Mouse (Mus musculus): ENCODE measurements around the gene Xrcc3. TPM values are rescaled to one million over a fixed set of nuclear protein-coding genes. Genes with fewer than 3 reads are reported as not detected.

Xrcc3 gene
- 6.3 TPM for polyA plus RNA-seq (2014; fragmentation: Illumina TruSeq; extraction: RNeasy Lipid Tissue Mini Kit (QIAGEN cat#74804); ENCODE audit: low read depth, low replicate concordance)

GRCm38 (mm10) chr12:111813766-111814617 lies at the start of gene Xrcc3, which contains the start of gene Zfyve21:
Gene Xrcc3 (minus strand): TSS chr12:111813873.
Gene Zfyve21 (plus strand): TSS chr12:111814170.

GRCm38 (mm10) chr12:111758381-111759175 lies 55.1 kb downstream of the Xrcc3 start, which contains the start of gene Klc1:
Gene Klc1 (plus strand): TSS chr12:111758849.

Other genes with a start within 250 kb of the Xrcc3 start
- 37.2 TPM for gene Mark3, start 239.3 kb downstream of the Xrcc3 start, polyA plus RNA-seq (2014; fragmentation: Illumina TruSeq; extraction: RNeasy Lipid Tissue Mini Kit (QIAGEN cat#74804); ENCODE audit: low read depth, low replicate concordance)
- 155 TPM for gene Ckb, start 141.5 kb downstream of the Xrcc3 start, polyA plus RNA-seq (2014; fragmentation: Illumina TruSeq; extraction: RNeasy Lipid Tissue Mini Kit (QIAGEN cat#74804); ENCODE audit: low read depth, low replicate concordance)
- gene Trmt61a, start 135.8 kb downstream of the Xrcc3 start, polyA plus RNA-seq (2014; fragmentation: Illumina TruSeq; extraction: RNeasy Lipid Tissue Mini Kit (QIAGEN cat#74804); ENCODE audit: low read depth, low replicate concordance) = 16.5 TPM
- gene Bag5, start 100.6 kb downstream of the Xrcc3 start, polyA plus RNA-seq (2014; fragmentation: Illumina TruSeq; extraction: RNeasy Lipid Tissue Mini Kit (QIAGEN cat#74804); ENCODE audit: low read depth, low replicate concordance) = 35.6 TPM
- 61.8 TPM for gene Apopt1, start 100.6 kb downstream of the Xrcc3 start, polyA plus RNA-seq (2014; fragmentation: Illumina TruSeq; extraction: RNeasy Lipid Tissue Mini Kit (QIAGEN cat#74804); ENCODE audit: low read depth, low replicate concordance)
- gene Klc1, start 55.0 kb downstream of the Xrcc3 start, polyA plus RNA-seq (2014; fragmentation: Illumina TruSeq; extraction: RNeasy Lipid Tissue Mini Kit (QIAGEN cat#74804); ENCODE audit: low read depth, low replicate concordance) = 61.9 TPM
- gene Zfyve21, start 297 bp upstream of the Xrcc3 start, polyA plus RNA-seq (2014; fragmentation: Illumina TruSeq; extraction: RNeasy Lipid Tissue Mini Kit (QIAGEN cat#74804); ENCODE audit: low read depth, low replicate concordance) = 98.0 TPM
- 29.9 TPM for gene Ppp1r13b, start 94.2 kb upstream of the Xrcc3 start, polyA plus RNA-seq (2014; fragmentation: Illumina TruSeq; extraction: RNeasy Lipid Tissue Mini Kit (QIAGEN cat#74804); ENCODE audit: low read depth, low replicate concordance)
- gene Atp5mpl, start 153.1 kb upstream of the Xrcc3 start, polyA plus RNA-seq (2014; fragmentation: Illumina TruSeq; extraction: RNeasy Lipid Tissue Mini Kit (QIAGEN cat#74804); ENCODE audit: low read depth, low replicate concordance) = 387 TPM
- 1.6 TPM for gene Tdrd9, start 157.7 kb upstream of the Xrcc3 start, polyA plus RNA-seq (2014; fragmentation: Illumina TruSeq; extraction: RNeasy Lipid Tissue Mini Kit (QIAGEN cat#74804); ENCODE audit: low read depth, low replicate concordance)
- not detected for gene Rd3l, start 167.4 kb upstream of the Xrcc3 start, polyA plus RNA-seq (2014; fragmentation: Illumina TruSeq; extraction: RNeasy Lipid Tissue Mini Kit (QIAGEN cat#74804); ENCODE audit: low read depth, low replicate concordance)

Measured in adipose tissue, adult 10 weeks (tissue).